Mouse (Mus musculus) hindbrain, postnatal 0 days (tissue): ENCODE results near the gene Fbxw11. TPM values are rescaled to one million over a fixed set of nuclear protein-coding genes. Genes with fewer than 3 reads are reported as not detected.

Source experiments
- ATAC-seq: fragments of 200-750 bp; cut with Nextera tagmentation; 2 replicates; pipeline ENCODE4 v1.8.0; 2017; ENCODE audit warnings: mild to moderate bottlenecking, moderate TSS enrichment, moderate library complexity
- DNase-seq: peaks from one replicate; pipeline ENCODE4 v3.0.0-alpha.2; 2015; ENCODE audit warnings: low spot score
- H3K27ac ChIP-seq: fragments of 300-500 bp; sonication (generic); 2 replicates; pipeline ENCODE4 v1.5.1; 2014; ENCODE audit warnings: mild to moderate bottlenecking
- H3K27me3 ChIP-seq: fragments of 300-500 bp; sonication (generic); 2 replicates; pipeline ENCODE4 v1.6.1; 2014; ENCODE audit warnings: low read length, mixed read lengths; ENCODE audit not compliant: insufficient read depth
- H3K36me3 ChIP-seq: fragments of 300-500 bp; sonication (generic); 2 replicates; pipeline ENCODE4 v1.6.1; 2014; ENCODE audit warnings: low read length, mixed read lengths; ENCODE audit not compliant: insufficient read depth
- H3K4me1 ChIP-seq: fragments of 300-500 bp; sonication (generic); 2 replicates; pipeline ENCODE4 v1.6.1; 2014; ENCODE audit warnings: antibody characterized with exemption, low read length, mixed read lengths; ENCODE audit not compliant: insufficient read depth
- H3K4me2 ChIP-seq: fragments of 300-500 bp; sonication (generic); 2 replicates; pipeline ENCODE4 v1.6.1; 2014; ENCODE audit warnings: low read depth, mild to moderate bottlenecking, low read length, moderate library complexity, mixed read lengths
- H3K4me3 ChIP-seq: fragments of 300-500 bp; sonication (generic); 2 replicates; pipeline ENCODE4 v1.5.1; 2014; ENCODE audit warnings: low read length
- H3K9ac ChIP-seq: fragments of 300-500 bp; sonication (generic); replicated peaks from 2 replicates; pipeline ENCODE4 v1.6.1; 2014; ENCODE audit warnings: mild to moderate bottlenecking, low read length, moderate library complexity, mixed read lengths
- H3K9me3 ChIP-seq: fragments of 300-500 bp; sonication (generic); 2 replicates; pipeline ENCODE4 v1.6.1; 2016; ENCODE audit warnings: low read length, mixed read lengths
- CTCF ChIP-seq: IDR thresholded peaks from 2 replicates; pipeline ENCODE4 v1.5.1; 2016; ENCODE audit warnings: antibody characterized with exemption, control low read depth, low read depth
- WGBS: fragments of 180-500 bp; shearing (Covaris S2); extraction: QIAGEN DNeasy Blood & Tissue Kit; methylation state at CpG from one replicate; pipeline ENCODE4 v1.1.7; 2014; 5-methylcytosine and 5-hydroxymethylcytosine counted together
- polyA plus RNA-seq: library from polyadenylated mRNA; unstranded; fragments of >200 nt; fragmentation: Nextera tagmentation; extraction: Ambion mirVana; gene quantifications from 2 replicates; pipeline ENCODE4 v1.2.1, GENCODE M21; 2015
- total RNA-seq: library from RNA; depleted of rRNA; stranded (reverse); fragments of >200 nt; gene quantifications from 2 replicates; pipeline ENCODE4 v1.2.3, GENCODE M21; 2014; rRNA removed

Gene Fbxw11
- total RNA-seq = 149 and 343 TPM in 2 replicates
- polyA plus RNA-seq = 93.6 and 95.4 TPM in 2 replicates

GRCm38 (mm10) chr11:32642249-32642876 lies at the start of gene Fbxw11:
Fbxw11 (plus strand) TSS chr11:32642724.
- Histone ChIP-seq H3K27ac (peak within 1 kb of the TSS; percentile 98), H3K9me3 (no peaks in the 10 kb centered on the region), H3K27me3 (no peaks in the 10 kb centered on the region), H3K36me3 (no peaks in the 10 kb centered on the region), H3K4me1 (peaks cover 15% of the 10 kb centered on the region; the same call in 1 of the 2 replicates), H3K4me2 (peak within 1 kb of the TSS; percentile 95), H3K4me3 (peak within 1 kb of the TSS; percentile 97), H3K9ac (peak within 1 kb of the TSS; percentile 97)
- under 1% methylated on average over 56 of the region's 64 CpGs for WGBS
- DNase-seq = peak; percentile 98
- ATAC-seq = peak; percentile 95
- no peak; the same call in 1 of the 2 replicates for TF ChIP-seq CTCF

GRCm38 (mm10) chr11:32593081-32593480 lies 49.4 kb upstream of the Fbxw11 start:
- Histone ChIP-seq H3K9ac (no peak overlapping the region), H3K27me3 (no peaks in the 10 kb centered on the region), H3K36me3 (no peaks in the 10 kb centered on the region), H3K4me2 (no peak overlapping the region), H3K4me1 (peaks cover 3% of the 10 kb centered on the region; the same call in 1 of the 2 replicates), H3K4me3 (no peak overlapping the region), H3K27ac (no peak overlapping the region), H3K9me3 (0 out of 2 replicates have a peak, but pooled peaks cover 2% of the 10 kb centered on the region)
- no peak for DNase-seq
- no peak for ATAC-seq
- no peak for TF ChIP-seq CTCF
- WGBS = 71% methylated on average over 7 of the region's 7 CpGs

DNA sequence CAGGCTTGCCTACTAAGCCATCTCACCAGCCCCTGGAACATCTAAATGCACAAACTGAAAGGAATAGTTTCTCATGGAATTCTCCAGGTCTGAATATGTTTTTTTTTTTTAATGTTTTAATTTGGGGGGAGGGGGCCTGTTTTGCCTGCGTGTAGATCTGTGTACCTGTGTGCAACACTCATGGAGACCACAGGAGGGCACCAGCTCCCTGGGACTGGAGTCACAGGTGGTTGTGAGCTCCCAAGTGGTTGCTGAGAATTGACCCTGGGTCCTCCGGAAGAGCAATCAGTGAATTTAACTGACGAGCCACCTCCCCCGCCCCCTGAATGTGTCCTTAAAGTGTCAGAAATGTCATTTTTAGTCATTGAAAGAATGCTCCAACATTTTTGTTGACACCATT lies 48.4 kb upstream of the Fbxw11 start:
- Histone ChIP-seq H3K9me3 (0 out of 2 replicates have a peak, but pooled peaks cover 2% of the 10 kb centered on the region), H3K4me1 (peaks cover 3% of the 10 kb centered on the region; the same call in 1 of the 2 replicates), H3K27me3 (no peaks in the 10 kb centered on the region), H3K4me2 (no peak overlapping the region), H3K4me3 (no peak overlapping the region), H3K27ac (no peak overlapping the region), H3K9ac (no peak overlapping the region), H3K36me3 (no peaks in the 10 kb centered on the region)
- WGBS = 93% methylated on average over 4 of the region's 4 CpGs
- ATAC-seq = no peak
- DNase-seq = no peak
- TF ChIP-seq CTCF = peak; percentile 23; the same call in 1 of the 2 replicates

DNA sequence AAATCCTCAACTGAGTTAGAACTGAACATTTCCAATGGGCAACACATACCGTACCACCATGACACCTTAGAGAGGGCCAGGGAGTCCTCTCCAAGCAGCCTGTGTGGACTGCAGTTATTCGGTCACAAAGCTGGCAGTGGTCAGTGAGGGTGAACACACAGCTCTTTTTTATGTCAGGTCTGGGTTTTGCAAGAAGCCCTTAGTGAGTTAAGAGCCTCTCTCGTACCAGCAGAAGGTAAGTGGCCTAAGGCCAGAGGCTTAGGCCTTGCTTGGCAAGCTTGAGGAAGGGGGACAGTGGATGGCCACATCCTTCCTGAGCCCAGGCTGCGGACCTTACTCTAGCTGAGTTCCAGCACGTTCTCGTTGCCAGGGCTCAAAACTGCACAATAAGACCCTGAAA lies 42.2 kb upstream of the Fbxw11 start:
- no peaks in the 10 kb centered on the region for H3K27me3 ChIP-seq
- H3K9ac ChIP-seq = no peak overlapping the region
- no peaks in the 10 kb centered on the region for H3K36me3 ChIP-seq
- no peaks in the 10 kb centered on the region; the same call in 1 of the 2 replicates for H3K4me1 ChIP-seq
- WGBS = 86% methylated on average over 6 of the region's 6 CpGs
- no peak overlapping the region for H3K27ac ChIP-seq
- DNase-seq (no peak), ATAC-seq (no peak)
- no peak for TF ChIP-seq CTCF
- H3K4me3 ChIP-seq = no peak overlapping the region
- H3K9me3 ChIP-seq = no peaks in the 10 kb centered on the region
- no peak overlapping the region for H3K4me2 ChIP-seq

GRCm38 (mm10) chr11:32601528-32602323 lies 40.8 kb upstream of the Fbxw11 start:
- Histone ChIP-seq H3K4me1 (no peaks in the 10 kb centered on the region; the same call in 1 of the 2 replicates), H3K9ac (no peak overlapping the region), H3K27ac (no peak overlapping the region), H3K27me3 (no peaks in the 10 kb centered on the region), H3K36me3 (no peaks in the 10 kb centered on the region), H3K4me3 (no peak overlapping the region), H3K9me3 (no peaks in the 10 kb centered on the region), H3K4me2 (no peak overlapping the region)
- WGBS = 47% methylated on average over 12 of the region's 12 CpGs
- DNase-seq = peak; percentile 27
- ATAC-seq = peak; percentile 70
- TF ChIP-seq CTCF = no peak

- Histone ChIP-seq H3K4me1 (no peaks in the 10 kb centered on the region; the same call in 1 of the 2 replicates), H3K4me3 (no peak overlapping the region), H3K9me3 (no peaks in the 10 kb centered on the region), H3K36me3 (no peaks in the 10 kb centered on the region), H3K27ac (no peak overlapping the region), H3K4me2 (no peak overlapping the region), H3K27me3 (no peaks in the 10 kb centered on the region), H3K9ac (no peak overlapping the region)
- no peak for TF ChIP-seq CTCF
- DNase-seq (no peak), ATAC-seq (no peak)
- WGBS = 30% methylated on average over 4 of the region's 4 CpGs
These were observed 37.9 kb upstream of the Fbxw11 start for GRCm38 (mm10) chr11:32604663-32605062.
